Mouse (Mus musculus): ENCODE results near the gene Vmn1r198. TPM values are rescaled to one million over a fixed set of nuclear protein-coding genes. Genes with fewer than 3 reads are reported as not detected.
A peak's percentile ranks its signal among the peaks of the same experiment; 100 is the strongest.
"Not testable (repeated sequence)": the region's sequence is repeated elsewhere in the genome, so short reads cannot be mapped to it uniquely, and the experiment has no call there.

Vmn1r198 gene
- polyA plus RNA-seq, 1 experiment from 2014 or later, result not detected

DNA sequence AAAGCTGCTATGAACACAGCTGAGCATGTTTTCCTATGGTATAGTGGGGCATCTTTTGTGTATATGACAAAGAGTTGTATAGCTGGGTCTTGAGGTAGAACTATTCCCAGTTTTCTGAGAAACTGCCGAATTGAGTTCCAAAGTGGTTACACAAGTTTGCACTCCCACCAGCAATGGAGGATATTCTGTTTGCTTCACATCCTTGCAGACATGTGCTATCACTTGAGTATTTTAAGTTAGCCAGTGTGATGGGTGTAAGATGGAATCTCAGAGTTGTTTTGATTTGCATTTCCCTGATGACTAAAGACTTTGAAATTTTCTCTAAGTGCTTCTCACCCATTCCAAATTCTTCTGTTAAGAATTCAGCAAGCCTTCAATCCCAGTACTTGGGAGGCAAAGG, 14.6 kb upstream of the Vmn1r198 start:
- H3K4me1 ChIP-seq (replicated peaks; ENCODE audit: insufficient read depth, low read length), result no peaks in the 10 kb centered on the region
- 92% methylated on average over 1 of the region's 1 CpGs for WGBS
- DNase-seq (ENCODE audit: low spot score) (no peak), ATAC-seq (replicated peaks; ENCODE audit: low FRiP score, low read depth) (no peak)
- no peaks in the 10 kb centered on the region for H3K36me3 ChIP-seq (ENCODE audit: insufficient read depth, low read length)
- no peak overlapping the region for H3K4me2 ChIP-seq (ENCODE audit: low read length)
- no peaks in the 10 kb centered on the region for H3K27me3 ChIP-seq (ENCODE audit: insufficient read depth, low read length)
- H3K4me3 ChIP-seq (replicated peaks; ENCODE audit: low read depth, low read length), result no peak overlapping the region
- no peaks in the 10 kb centered on the region for H3K9me3 ChIP-seq (replicated peaks; ENCODE audit: low read length)
- H3K9ac ChIP-seq (ENCODE audit: low read depth, low read length), result no peak overlapping the region
- no peak overlapping the region for H3K27ac ChIP-seq
- TF ChIP-seq CTCF (IDR thresholded peaks at IDR 0.05; ENCODE audit: low read depth), result no peak

DNA sequence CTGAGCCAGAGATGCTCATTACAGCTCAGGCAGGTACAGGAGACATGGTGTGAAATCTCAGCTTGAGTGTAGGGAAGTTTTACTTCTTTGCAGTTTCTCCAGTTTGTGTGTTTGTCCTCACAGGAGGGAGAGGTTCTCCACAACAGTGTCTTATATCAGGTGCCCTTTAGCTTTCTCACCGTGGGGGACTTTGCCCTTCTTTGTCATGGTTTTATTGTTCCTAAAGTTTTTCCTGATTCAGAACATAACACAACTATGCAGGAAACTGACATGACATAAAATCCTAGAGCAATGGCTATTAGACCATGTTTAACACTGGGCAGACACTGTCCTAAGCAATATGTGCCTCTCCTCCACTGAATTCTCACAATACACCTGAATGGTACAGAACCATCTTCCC, 649 bp downstream of the Vmn1r198 start:
- no peaks in the 10 kb centered on the region for H3K4me1 ChIP-seq (replicated peaks; ENCODE audit: insufficient read depth, low read length)
- ATAC-seq (replicated peaks; ENCODE audit: low FRiP score, low read depth) (no peak), DNase-seq (ENCODE audit: low spot score) (no peak)
- no peaks in the 10 kb centered on the region for H3K36me3 ChIP-seq (ENCODE audit: insufficient read depth, low read length)
- no peak overlapping the region for H3K4me3 ChIP-seq (replicated peaks; ENCODE audit: low read depth, low read length)
- WGBS, result 59% methylated on average over 1 of the region's 1 CpGs
- H3K27me3 ChIP-seq (ENCODE audit: insufficient read depth, low read length), result no peaks in the 10 kb centered on the region
- no peak overlapping the region for H3K9ac ChIP-seq (ENCODE audit: low read depth, low read length)
- no peaks in the 10 kb centered on the region for H3K9me3 ChIP-seq (replicated peaks; ENCODE audit: low read length)
- no peak overlapping the region for H3K27ac ChIP-seq
- no peak for TF ChIP-seq CTCF (IDR thresholded peaks at IDR 0.05; ENCODE audit: low read depth)
- no peak overlapping the region for H3K4me2 ChIP-seq (ENCODE audit: low read length)

DNA sequence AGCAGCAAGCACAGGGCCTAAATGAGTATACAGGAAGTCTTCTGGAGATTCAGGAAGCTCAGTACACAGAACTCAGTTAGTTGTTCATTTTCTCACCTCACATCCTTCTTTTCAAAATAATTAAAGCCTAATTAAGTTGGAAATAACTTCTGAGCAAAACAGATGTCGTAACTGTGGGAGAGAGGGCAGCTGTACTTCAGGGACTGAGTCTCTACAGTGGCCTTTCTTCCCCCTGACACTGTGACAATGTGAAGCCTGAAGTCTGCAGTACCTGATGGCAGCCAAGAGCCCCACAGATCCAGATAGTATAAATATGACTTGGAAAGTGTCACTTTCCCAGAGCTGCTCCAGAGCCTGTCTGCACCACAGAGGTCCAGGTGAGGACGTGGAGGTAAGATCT, 29.4 kb downstream of the Vmn1r198 start, which contains the start of gene Vmn1r199:
Gene Vmn1r199 (plus strand): TSS at position 301 of the 400 bp plus-strand sequence.
- H3K36me3 ChIP-seq (ENCODE audit: insufficient read depth, low read length), result no peaks in the 10 kb centered on the region
- H3K9ac ChIP-seq (ENCODE audit: low read depth, low read length), result no peak within 1 kb of the TSS
- H3K4me3 ChIP-seq (replicated peaks; ENCODE audit: low read depth, low read length), result no peak within 1 kb of the TSS
- H3K27me3 ChIP-seq (ENCODE audit: insufficient read depth, low read length), result no peaks in the 10 kb centered on the region
- H3K9me3 ChIP-seq (replicated peaks; ENCODE audit: low read length), result no peaks in the 10 kb centered on the region
- no peaks in the 10 kb centered on the region for H3K4me1 ChIP-seq (replicated peaks; ENCODE audit: insufficient read depth, low read length)
- DNase-seq (ENCODE audit: low spot score) (no peak), ATAC-seq (replicated peaks; ENCODE audit: low FRiP score, low read depth) (no peak)
- no peak within 1 kb of the TSS for H3K27ac ChIP-seq
- 84% methylated on average over 2 of the region's 2 CpGs for WGBS
- H3K4me2 ChIP-seq (ENCODE audit: low read length), result no peak within 1 kb of the TSS
- TF ChIP-seq CTCF (IDR thresholded peaks at IDR 0.05; ENCODE audit: low read depth), result no peak

DNA sequence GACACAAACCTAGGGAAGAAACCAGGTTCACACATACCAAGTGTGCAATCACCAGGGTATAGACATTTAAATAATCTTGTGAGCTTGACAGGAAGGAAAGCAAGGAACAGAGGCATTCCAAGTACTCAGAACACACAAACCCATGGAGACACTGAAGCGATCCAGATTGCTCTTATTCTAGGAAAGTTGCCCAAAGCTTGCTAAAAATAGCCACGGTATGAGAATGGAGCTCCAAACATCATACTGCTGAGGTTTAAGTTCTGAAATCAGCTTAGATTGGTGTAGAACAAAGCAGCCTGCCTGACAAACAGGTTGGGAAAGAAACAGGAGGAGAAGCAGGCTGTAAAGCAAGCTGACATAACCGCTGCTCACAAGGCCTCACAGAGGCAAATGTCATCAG, 31.0 kb downstream of the Vmn1r198 start:
- peak; percentile 56 for DNase-seq (ENCODE audit: low spot score)
- not testable (repeated sequence) for H3K27ac ChIP-seq

DNA sequence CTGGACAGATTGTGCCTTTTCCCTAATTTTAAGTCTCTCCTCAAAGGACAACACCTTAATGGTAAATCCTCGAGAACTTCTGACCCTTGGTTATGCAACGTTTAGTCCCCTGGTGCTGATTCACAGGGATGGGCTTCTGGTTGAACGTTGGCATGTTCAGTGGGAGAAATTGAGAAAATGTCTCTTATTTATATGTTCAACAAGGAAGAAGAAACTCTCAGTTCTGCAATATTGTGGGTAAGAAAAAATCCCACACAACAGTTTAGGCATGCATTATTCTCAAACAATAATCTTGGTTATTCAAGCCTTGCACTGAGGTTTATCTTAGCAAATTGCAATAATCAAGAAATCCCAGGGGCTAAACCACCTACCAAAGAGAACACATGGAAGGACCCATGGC, 33.2 kb downstream of the Vmn1r198 start:
- no peak for ATAC-seq (replicated peaks; ENCODE audit: low FRiP score, low read depth)
- Histone ChIP-seq H3K4me2 (ENCODE audit: low read length) (no peak overlapping the region), H3K27me3 (ENCODE audit: insufficient read depth, low read length) (no peaks in the 10 kb centered on the region), H3K36me3 (ENCODE audit: insufficient read depth, low read length) (no peaks in the 10 kb centered on the region), H3K9me3 (replicated peaks; ENCODE audit: low read length) (no peaks in the 10 kb centered on the region), H3K4me3 (replicated peaks; ENCODE audit: low read depth, low read length) (no peak overlapping the region), H3K27ac (no peak overlapping the region), H3K9ac (ENCODE audit: low read depth, low read length) (no peak overlapping the region), H3K4me1 (replicated peaks; ENCODE audit: insufficient read depth, low read length) (no peaks in the 10 kb centered on the region)
- no peak for TF ChIP-seq CTCF (IDR thresholded peaks at IDR 0.05; ENCODE audit: low read depth)
- WGBS, result 82% methylated on average over 3 of the region's 3 CpGs
- no peak for DNase-seq (ENCODE audit: low spot score)

More for the DNA sequence above, 31.0 kb downstream of the Vmn1r198 start:
- WGBS, result 50% methylated on average over 3 of the region's 3 CpGs
- H3K9me3 ChIP-seq (replicated peaks; ENCODE audit: low read length); H3K9ac ChIP-seq (ENCODE audit: low read depth, low read length); ATAC-seq (replicated peaks; ENCODE audit: low FRiP score, low read depth); H3K4me3 ChIP-seq (replicated peaks; ENCODE audit: low read depth, low read length); H3K36me3 ChIP-seq (ENCODE audit: insufficient read depth, low read length); H3K4me2 ChIP-seq (ENCODE audit: low read length); H3K27me3 ChIP-seq (ENCODE audit: insufficient read depth, low read length); H3K4me1 ChIP-seq (replicated peaks; ENCODE audit: insufficient read depth, low read length): not testable (repeated sequence)

DNA sequence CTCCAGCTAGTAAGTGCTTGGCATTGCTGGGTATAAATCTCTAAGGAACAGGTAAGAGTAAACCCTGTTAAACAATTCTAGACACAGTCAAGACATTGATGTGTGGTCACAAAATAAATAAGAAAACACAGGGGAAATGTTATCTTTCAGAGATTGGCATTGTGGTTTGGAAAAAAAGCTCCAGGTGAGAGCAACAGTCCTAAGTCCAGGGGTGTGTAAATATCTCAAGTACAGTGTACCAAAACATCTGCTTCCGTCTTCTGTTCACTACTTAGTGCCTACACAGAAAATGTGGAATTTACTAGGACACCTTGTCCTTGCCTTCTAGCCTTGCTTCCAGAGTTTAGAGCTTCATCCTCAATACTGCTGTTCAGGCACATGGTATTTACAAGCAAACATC, 36.9 kb downstream of the Vmn1r198 start:
- Histone ChIP-seq H3K4me1 (replicated peaks; ENCODE audit: insufficient read depth, low read length) (no peaks in the 10 kb centered on the region), H3K27ac (no peak overlapping the region), H3K4me3 (replicated peaks; ENCODE audit: low read depth, low read length) (no peak overlapping the region), H3K9ac (ENCODE audit: low read depth, low read length) (no peak overlapping the region), H3K36me3 (ENCODE audit: insufficient read depth, low read length) (no peaks in the 10 kb centered on the region), H3K27me3 (ENCODE audit: insufficient read depth, low read length) (no peaks in the 10 kb centered on the region), H3K4me2 (ENCODE audit: low read length) (no peak overlapping the region), H3K9me3 (replicated peaks; ENCODE audit: low read length) (no peaks in the 10 kb centered on the region)
- no peak for TF ChIP-seq CTCF (IDR thresholded peaks at IDR 0.05; ENCODE audit: low read depth)
- no peak for DNase-seq (ENCODE audit: low spot score)
- no peak for ATAC-seq (replicated peaks; ENCODE audit: low FRiP score, low read depth)
- 89% methylated on average over 1 of the region's 1 CpGs for WGBS

DNA sequence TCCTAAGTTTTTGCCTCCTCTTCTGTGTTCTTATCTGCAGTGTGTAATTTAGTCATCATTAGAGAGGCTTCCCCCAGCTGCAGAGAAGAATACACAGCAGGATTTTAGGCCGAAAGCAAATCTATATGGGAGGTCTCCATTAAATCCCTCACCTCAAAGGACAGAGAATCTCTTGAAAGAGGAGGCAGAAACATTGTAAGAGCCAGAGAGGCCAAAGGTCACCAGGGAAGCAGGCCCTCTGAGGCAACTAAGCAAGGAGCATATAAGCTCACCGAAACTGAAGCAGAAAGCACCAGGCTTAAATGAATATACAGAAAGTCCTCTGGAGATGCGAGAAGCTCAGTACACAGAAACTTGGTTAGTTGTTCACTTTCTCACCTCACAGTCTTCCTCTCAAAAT, 39.9 kb downstream of the Vmn1r198 start, which contains the start of gene Vmn1r200:
Gene Vmn1r200 (plus strand): TSS at position 301 of the 400 bp plus-strand sequence.
- H3K4me1 ChIP-seq (replicated peaks; ENCODE audit: insufficient read depth, low read length), result no peaks in the 10 kb centered on the region
- no peaks in the 10 kb centered on the region for H3K27me3 ChIP-seq (ENCODE audit: insufficient read depth, low read length)
- no peak for TF ChIP-seq CTCF (IDR thresholded peaks at IDR 0.05; ENCODE audit: low read depth)
- H3K9ac ChIP-seq (ENCODE audit: low read depth, low read length), result no peak within 1 kb of the TSS
- DNase-seq (ENCODE audit: low spot score) (no peak), ATAC-seq (replicated peaks; ENCODE audit: low FRiP score, low read depth) (no peak)
- H3K4me3 ChIP-seq (replicated peaks; ENCODE audit: low read depth, low read length), result no peak within 1 kb of the TSS
- H3K4me2 ChIP-seq (ENCODE audit: low read length), result no peak within 1 kb of the TSS
- 64% methylated on average over 3 of the region's 3 CpGs for WGBS
- no peaks in the 10 kb centered on the region for H3K9me3 ChIP-seq (replicated peaks; ENCODE audit: low read length)
- no peak within 1 kb of the TSS for H3K27ac ChIP-seq
- no peaks in the 10 kb centered on the region for H3K36me3 ChIP-seq (ENCODE audit: insufficient read depth, low read length)

Data from kidney, postnatal 0 days (tissue).